Mouse (Mus musculus) heart, postnatal 25 days (tissue): ENCODE results near the gene Sh3bgrl2. TPM values are rescaled to one million over a fixed set of nuclear protein-coding genes. Genes with fewer than 3 reads are reported as not detected.

Experiments
- DNase-seq: peaks from one replicate; pipeline ENCODE4 v3.0.0; 2022; ENCODE audit warnings: low spot score
- intact Hi-C: fragments of 180-260 bp; cut with DNase I; formaldehyde crosslinking; loops from one replicate; pipeline ENCODE4 v1.15.1; 2025
- total RNA-seq, 2 experiments: library from RNA; stranded (reverse); gene quantifications; 2 replicates each; pipeline ENCODE4 v1.2.3; 2021

Sh3bgrl2 gene
- total RNA-seq, 2 experiments from 2014 or later: 3.9 to 4.8 TPM

DNA sequence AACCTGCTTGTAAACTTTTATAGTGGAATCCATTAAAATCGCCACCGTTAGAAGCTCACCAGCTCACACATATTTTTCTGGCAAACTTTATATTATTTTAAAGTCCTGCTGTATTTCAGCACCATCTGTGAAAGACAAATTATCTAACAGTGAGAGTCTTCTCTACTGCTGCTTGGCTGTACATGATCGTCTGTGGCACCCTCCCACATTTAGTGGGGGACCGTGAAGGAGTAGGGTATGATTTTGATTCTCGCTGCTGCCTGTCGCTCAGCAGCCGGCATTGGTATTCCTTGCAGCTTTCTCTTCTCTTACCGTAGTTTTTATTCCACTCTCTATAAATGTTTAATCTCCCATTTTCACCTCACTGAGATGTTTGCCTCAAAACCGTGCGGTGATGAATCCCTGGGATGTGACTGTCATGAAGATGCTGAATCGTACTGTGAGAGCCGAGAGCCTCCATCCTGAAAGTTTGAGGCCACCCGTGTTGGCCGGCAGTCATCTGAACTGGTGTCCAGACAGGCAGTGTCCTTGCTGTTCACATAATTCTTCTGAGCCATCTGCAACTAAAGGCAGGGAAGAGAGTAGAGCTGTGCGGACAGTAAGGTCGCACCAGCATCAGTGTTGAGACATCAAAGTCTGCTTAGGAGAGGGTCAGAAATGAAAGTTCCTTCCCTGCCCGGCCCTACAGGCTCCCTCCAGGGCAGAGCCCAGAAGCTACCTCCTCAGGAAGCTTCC lies 38.4 kb downstream of the Sh3bgrl2 start:
- no peak for DNase-seq
- intact Hi-C loops: no loop called here

DNA sequence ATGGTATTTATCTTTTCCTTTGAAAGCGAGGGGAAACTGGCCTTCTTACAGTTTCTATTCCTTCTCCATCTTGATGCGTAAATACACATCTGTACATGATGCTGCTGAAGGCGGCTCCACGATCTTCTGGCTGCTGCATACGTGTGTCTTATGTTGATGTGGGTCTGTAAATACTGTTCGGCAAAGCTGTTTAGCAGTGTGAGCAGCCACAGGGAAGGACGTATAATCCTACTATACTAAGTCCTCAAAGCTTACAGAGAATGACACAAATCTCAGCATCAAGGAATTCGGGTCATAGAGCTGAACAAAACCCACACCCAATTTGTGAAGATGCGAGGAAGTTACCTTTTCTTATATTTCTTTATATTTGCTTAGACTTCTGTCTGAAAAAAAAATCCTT lies 39.0 kb downstream of the Sh3bgrl2 start:
- intact Hi-C loops: no loop called here
- no peak for DNase-seq

DNA sequence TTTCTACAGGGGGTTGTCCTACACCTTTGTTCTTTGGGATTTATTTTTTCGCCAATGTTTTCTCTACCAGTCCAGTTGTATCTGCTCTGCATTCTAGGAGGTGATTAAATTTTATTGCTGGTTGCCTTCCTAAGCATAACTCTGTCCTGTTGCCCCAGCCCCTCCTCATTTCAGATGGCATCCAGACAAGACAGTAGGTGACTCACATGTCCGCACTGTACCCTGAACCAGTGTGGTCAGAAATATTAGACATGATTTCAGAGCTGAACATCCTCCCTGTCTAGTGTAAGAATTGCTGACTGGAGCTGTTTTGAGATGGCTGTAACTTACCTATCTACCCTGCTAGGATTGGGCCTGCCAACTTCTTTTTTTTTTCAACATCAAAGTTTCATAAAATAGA lies 40.9 kb downstream of the Sh3bgrl2 start:
- no peak for DNase-seq
- intact Hi-C loops: no loop called here

DNA sequence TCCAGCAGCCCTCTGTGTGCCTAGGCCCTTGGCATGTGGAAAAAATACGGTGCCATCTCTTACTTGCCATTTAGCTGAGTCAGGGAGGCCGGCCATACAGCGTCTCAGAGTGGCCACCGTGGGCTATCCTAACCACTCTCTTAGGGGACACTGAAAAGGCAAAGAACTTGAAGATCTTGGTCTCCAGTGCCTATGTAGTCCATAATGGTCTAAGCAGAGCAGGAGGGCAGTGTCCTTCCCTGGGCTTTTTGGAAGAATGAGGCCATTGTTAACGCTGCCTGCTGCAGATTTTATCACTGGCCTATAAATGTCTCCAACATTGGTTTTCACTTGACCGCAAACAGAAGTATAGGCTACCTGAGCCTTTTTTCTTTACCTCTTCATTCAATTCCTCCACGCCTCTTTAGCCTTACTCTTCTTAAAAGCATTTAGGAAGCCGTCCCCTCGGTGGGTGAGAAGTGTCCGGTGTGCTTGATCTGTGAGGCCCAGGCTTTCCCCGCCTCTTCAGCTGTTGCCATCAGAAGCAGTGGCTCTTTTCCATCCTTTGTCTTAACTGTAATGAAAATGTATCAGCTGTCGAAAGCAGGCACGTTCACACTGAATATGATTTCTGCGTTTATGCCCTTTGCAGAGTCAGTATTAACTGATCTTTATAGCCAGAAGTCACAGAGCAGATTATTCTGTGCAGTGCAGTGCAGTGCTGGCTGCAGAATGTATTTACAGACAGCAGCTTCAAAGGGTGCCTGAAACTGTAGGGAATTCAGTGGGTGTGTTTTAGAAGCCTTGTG lies 41.7 kb downstream of the Sh3bgrl2 start:
- no peak for DNase-seq
- intact Hi-C loops: no loop called here

DNA sequence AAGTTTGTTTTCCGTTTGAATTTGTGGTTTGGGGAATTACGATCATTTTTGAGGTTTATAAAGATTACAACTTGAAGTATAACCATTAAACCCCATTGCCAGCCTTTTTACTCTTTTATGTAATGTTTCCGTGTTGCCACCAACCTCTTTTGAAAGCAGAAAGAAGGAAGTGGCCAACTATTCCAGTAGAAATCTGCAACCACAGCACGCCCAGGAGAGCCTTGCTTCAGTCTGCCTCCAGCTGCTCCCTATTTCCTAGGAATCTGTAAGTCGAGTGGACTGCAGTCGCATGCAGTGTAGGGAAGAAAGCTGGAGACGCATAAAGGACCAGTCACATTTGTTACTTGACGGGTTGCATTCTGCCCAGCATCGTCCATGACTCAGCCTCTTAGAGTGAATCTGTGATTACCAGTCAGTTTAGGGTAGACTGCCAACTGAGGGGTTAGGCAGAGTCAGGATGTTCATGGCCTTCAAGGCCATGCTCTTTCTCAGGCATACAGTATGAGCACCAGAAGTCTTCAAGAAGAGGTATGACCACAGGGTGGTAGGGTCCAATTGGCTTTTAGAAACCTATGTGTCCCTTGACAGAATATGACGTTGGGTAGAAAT lies 43.8 kb downstream of the Sh3bgrl2 start:
- no peak for DNase-seq
- intact Hi-C loops: no loop called here

DNA sequence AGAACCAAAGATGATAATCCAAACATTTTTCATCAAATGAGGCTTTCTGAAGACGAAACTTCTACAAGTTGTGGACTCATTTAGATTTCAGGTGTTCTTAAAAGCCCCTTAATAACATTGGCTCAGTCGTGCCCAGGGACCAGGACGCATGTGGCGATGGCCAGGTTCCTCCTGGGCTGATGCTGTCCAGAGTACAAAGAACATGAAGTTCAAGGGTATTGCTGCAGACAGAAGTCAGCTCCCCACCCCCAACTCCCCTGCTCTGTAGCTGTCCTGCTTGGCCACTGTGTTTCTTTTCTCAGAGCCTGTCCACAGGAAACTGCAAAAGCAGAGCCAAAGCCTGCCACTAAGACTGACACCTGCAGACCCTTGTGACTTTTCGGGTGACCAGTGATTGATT lies 45.7 kb downstream of the Sh3bgrl2 start:
- intact Hi-C loops: no loop called here
- DNase-seq: no peak

DNA sequence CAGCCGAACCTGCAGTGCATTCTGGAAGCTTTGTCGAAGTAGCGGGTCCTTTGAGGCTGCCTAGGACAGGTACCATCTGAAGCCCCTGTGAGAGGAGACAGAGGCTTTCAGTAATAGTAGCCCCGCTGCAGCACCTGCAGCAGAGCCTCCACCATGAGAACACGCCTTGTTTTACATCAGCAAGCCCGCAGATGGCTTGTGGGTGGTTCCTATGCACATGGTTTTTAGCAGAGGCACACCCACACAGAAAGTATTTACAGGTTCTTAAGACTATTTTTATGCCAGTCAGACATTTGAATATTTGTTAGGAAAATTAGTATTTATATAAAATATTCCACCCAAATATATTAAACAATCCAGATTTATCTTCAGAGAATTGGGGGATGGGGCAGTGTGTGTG lies 48.0 kb downstream of the Sh3bgrl2 start:
- DNase-seq: no peak
- intact Hi-C loops: no loop called here

DNA sequence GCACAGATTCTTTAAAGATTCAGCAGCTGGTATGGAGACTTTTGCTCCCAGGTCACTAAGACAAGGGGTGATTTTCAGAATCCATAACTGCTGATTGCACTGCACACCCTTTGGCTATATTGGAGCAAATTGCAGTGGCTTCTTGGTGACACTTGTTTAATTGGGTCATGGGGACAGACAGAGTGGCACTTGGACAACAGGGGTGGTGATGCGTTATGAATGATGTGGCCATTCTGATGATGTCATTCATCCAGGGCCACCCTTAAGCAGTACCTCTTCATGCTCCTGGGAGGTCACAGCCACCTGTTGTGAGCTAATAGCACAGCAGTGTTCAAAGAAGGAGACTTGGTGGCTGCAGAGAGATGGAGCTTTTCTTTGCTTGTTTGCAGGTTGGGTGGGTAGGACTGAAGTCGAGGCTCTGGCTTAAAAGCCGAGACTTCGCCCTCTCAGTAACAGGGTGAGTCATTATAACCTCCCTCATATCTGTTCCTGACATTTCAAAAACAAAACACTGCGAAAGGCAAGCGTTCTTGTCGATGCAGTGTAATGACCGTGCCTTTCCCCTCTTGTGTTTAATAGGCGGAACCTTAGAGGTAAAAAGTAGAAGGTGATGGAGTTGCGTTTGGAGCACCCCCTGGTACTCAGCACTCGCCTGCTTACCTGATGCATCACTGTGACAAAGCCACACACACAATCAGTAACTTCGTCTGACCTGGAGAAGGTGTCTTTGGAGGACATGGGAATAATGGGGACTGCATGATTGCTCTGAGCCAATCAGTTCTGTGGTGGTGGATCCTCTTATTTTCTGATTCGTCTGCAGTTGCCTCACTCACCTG lies 48.7 kb downstream of the Sh3bgrl2 start:
- intact Hi-C loops: no loop called here
- DNase-seq: no peak

DNA sequence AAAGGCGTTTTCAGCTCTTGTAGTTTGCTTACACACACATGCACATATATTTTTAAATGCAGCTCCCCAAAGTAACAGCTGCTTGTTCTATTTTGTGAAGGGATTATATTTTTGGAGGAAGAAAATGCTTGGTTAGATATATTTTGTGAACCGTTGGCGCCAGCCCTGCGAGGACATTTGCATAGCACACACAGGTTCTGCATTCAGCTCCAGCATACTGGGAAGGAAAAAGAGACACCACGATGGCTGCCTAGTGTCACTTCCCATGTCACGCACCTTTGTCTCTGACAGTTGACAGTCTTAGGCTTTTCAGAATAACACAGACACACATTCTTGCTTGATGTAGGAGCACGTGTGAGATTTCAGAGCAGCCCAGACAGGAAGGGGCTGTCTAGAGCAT lies 49.9 kb downstream of the Sh3bgrl2 start:
- intact Hi-C loops: no loop called here
- DNase-seq: no peak

DNA sequence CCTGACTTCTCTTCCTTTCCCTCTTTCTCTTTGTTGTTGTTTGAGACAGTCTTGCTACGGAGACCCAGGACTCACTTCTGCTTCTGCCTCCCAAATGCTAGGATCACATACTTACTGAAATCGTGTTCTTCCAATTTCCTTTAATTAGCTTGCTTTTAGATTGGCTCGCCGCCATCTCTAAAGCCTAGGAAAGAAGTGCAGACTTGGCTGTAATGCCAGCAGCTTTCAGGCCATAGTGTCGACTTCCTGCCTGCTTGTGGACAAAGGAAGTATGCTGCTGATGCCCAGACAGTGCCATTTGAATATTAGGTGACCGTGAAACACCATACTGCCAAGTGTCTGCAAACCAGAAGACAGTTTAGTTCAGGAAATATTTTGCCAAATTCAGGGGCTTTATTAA lies 51.4 kb downstream of the Sh3bgrl2 start:
- intact Hi-C loops: no loop called here
- DNase-seq: no peak

DNA sequence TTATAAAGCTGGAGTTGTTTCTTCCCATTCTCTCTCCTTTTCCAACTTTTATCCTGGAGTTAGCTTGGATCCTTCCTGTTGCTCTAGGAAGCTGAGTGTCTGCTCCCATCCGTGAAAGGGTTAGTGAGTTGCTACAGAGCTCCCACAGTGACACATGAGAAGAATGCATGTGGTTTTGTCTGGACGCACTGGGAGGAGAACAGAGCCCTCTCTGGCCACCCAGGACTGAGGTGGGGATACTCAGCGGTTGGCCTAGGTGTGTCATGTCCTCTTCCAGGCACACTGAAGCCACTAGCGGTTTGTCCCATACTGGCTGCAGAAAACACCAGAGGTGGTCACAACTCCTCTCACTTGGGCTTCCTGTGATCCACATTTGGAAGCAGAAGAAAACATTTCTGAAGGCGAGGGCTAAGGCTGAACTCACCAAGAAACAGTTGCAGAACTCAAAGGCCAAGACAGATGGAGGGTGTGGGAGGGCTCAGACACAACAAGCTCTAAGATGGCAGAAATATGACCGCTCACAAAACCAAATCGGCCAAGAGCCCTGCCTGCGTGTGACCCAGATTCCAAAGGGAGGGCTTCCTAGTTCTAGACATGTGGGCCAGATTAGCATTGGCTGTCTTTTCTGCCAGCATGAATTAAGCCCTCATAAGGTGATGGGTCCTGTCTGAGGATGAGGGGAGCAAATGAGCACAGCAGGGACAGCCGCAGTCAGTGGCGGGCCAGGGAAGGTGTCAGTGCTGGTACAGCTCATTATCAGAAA lies 52.3 kb downstream of the Sh3bgrl2 start:
- intact Hi-C loops: no loop called here
- DNase-seq: no peak

DNA sequence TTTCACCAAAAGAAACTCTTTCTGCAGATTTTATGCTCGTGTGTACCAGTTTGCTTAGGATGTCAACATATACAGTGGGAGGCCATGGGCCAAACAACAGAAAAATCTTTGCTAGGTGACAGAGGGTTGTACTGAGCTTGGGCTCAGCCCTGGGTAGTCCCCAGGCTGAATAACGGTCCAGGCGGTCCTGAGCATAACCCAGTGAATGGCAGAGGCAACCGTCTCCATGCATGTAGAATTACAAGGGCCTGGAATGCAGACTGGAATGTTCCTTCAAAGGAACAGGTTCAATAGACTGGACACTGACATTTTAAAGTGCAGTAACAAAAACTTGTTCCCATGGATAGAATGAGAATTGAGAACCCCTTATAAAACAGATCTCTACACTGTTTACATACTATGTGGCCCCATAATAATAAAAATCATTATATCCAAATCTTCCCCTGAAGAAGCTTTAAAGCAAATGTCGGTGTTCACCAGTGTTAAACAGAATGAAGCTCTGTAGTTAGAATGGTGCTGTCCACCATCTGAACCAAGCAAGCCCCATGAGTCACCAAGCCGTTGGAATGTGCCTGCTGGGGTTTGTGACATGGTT lies 54.1 kb downstream of the Sh3bgrl2 start:
- intact Hi-C loops: no loop called here
- no peak for DNase-seq

DNA sequence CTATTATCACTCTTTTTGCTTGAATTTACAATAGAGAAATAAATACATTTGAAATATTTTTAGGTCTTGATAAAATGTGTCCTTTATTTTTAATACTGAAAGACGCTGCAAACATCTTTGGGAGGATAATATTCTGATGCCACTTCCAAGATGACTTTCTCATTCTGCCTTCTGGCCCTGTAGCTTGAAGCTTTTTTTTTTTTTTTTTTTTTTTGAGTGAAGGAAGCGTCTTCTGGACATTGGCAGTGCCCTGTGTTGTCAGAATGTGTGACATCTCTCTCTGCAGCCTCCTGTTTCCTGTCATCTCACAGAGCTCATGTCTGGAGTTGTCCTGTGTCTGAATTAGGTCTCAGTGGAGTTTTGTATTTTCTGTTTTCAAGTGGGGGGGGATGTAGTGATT lies 55.0 kb downstream of the Sh3bgrl2 start:
- DNase-seq: no peak
- intact Hi-C loops: no loop called here

DNA sequence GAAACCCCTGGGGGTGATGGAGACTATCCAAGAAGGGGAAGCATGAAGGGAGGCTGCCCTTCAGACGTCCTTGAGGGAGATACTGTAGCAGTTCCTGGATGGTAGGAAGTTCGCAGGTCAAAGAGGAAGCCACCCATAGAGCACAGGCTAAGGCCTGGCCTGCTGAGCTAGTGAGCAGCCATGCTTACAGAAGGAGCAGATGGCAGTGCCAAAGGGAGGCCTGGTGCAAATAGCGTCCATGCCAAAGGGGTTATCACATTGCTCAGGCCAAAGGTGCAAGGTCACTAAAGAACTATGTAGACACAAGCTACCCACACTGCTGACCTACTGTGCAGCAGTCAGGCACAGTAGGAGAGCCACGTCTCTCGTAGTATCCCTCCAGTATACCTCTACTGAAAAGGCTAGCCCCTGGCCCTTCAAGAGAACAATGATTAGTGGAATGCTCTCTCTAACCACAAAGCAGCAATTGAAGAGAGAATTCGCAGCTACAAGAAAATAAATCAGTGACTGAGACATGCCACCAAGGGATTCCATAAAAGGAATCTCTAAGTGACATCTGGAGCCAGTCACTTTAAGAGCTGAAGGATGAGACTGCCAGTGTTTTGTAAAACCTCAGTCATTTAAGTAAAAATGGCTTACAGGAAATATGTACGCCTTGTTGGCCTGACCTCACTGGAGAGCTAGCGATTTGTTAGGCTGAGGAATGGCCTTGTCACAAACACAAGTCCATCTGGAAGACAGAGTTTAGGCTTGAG lies 57.9 kb downstream of the Sh3bgrl2 start:
- intact Hi-C loops: no loop called here
- DNase-seq: no peak

DNA sequence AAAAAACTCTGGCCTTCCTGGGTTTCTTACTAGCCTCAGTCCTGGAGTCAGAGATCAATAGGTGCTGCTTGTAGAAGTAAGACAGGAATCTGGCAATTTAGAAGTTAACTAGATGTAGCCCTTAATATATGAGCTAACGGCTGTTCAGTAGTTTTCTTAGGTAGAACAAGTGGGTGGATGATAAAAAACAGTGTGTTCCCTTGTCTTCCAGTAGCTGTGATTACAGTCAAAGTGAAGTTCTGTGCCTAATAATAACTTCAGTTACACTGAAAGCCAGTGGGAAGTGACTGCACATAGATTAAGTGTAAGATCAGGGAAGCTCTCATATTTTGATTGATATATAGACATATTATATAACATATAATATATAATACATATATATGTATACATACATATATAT lies 60.0 kb downstream of the Sh3bgrl2 start:
- intact Hi-C loops: no loop called here
- no peak for DNase-seq

DNA sequence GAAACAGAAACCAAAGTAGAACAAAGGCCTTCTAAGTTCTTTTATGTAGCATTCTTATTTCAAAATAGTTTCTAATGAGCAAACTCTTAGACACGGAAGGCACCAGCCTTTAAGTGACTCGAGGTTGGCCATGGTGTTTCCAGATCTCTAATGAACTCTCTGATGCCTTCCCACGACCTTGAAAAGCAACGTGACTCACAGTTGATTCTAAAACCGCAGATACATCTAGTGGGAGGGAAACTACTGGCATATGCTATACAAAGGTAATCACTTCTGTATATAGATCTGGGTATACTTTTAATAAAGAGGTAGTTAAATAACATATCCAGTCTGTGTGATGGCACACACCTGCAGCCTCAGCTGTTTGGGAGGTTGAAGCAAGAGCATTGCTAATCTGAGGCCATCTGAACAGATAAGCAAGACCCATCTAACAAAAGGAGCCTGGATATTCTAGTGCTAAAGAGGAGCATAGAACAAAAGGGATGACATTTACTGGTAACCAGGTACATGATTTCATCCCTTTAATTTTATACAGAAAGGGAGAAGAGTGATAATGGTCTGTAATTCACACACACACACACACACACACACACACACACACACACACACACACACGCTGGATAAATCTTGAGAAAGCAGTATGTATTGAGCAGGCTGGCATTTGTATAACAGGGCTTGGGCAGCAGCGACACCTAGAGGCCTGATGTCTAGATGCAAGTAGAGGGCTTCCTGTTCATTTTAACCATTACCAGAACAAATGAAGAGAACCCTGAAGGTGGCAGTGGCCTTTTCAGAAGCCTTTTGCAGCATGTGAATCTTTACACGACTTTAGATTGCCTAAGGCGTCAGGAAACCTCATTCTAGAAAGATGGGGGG lies 61.5 kb downstream of the Sh3bgrl2 start:
- intact Hi-C loops: loop anchor here (2.0 to 5.0 kb wide), 3 partner anchors 81 to 227 kb away; no protein-coding TSS in a partner anchor
- DNase-seq: peak; percentile 7

DNA sequence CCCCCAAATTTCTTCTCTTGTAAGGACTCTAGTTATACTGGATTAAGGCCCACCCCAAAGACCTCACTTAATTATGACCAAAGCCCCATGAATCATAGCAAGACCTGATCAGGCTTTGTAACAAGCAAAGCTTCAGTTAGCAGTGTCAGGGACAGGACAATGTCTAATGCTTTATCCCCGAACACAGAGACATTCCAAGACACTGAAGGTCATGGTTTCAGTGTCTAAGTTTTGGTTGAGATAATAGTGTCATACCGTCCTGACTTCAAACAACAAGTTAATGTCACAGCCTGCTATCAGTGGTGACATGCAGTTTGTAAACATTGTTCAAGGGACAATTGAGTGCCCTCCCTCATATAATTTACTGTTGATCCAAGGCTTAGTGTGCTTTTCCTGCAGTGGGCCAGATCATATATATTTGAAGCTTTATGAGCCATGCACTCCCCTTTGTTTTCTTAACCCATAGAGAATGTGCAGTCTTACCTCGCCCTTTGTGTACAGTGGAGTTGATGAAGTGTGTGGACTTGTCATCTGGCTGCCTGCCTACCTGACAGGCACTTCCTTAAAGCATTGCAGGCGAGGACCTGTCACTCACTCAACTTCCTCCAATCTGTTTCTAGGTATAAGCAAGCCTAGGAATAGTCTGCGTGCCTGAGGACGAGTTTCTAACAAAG lies 67.9 kb downstream of the Sh3bgrl2 start:
- DNase-seq: no peak
- intact Hi-C loops: no loop called here
